Mouse (Mus musculus) forebrain, embryonic 13.5 days (tissue): ENCODE measurements around the gene Ube4b. TPM values are rescaled to one million over a fixed set of nuclear protein-coding genes. Genes with fewer than 3 reads are reported as not detected.

ENCODE experiments used
- ATAC-seq: fragments of 200-750 bp; cut with Nextera tagmentation; 2 replicates; pipeline ENCODE4 v1.8.0; 2017
- H3K27ac ChIP-seq: fragments of 300-500 bp; sonication (generic); 2 replicates; pipeline ENCODE4 v1.5.1; 2015; ENCODE audit warnings: inconsistent platforms, mild to moderate bottlenecking, moderate library complexity
- H3K27me3 ChIP-seq: fragments of 300-500 bp; sonication (generic); 2 replicates; pipeline ENCODE4 v1.6.1; 2015; ENCODE audit warnings: mild to moderate bottlenecking, inconsistent platforms
- H3K36me3 ChIP-seq: fragments of 300-500 bp; sonication (generic); 2 replicates; pipeline ENCODE4 v1.6.1; 2015; ENCODE audit warnings: mild to moderate bottlenecking, inconsistent platforms; ENCODE audit not compliant: poor library complexity, severe bottlenecking
- H3K4me1 ChIP-seq: fragments of 300-500 bp; sonication (generic); 2 replicates; pipeline ENCODE4 v1.6.1; 2015; ENCODE audit warnings: inconsistent platforms
- H3K4me2 ChIP-seq: fragments of 300-500 bp; sonication (generic); 2 replicates; pipeline ENCODE4 v1.6.1; 2015; ENCODE audit warnings: inconsistent platforms, mild to moderate bottlenecking, moderate library complexity
- H3K4me3 ChIP-seq: fragments of 300-500 bp; sonication (generic); 2 replicates; pipeline ENCODE4 v1.5.1; 2015; ENCODE audit warnings: mild to moderate bottlenecking, inconsistent platforms
- H3K9ac ChIP-seq: fragments of 300-500 bp; sonication (generic); 2 replicates; pipeline ENCODE4 v1.6.1; 2015; ENCODE audit warnings: mild to moderate bottlenecking, inconsistent platforms
- H3K9me3 ChIP-seq: fragments of 300-500 bp; sonication (generic); replicated peaks from 2 replicates; pipeline ENCODE4 v1.6.1; 2016; ENCODE audit warnings: inconsistent platforms
- WGBS: fragments of 180-500 bp; shearing (Covaris S2); methylation state at CpG from one replicate; pipeline ENCODE4 v1.1.7; 2015; 5-methylcytosine and 5-hydroxymethylcytosine counted together
- polyA plus RNA-seq: library from polyadenylated mRNA; unstranded; fragments of >200 nt; fragmentation: Nextera tagmentation; extraction: Ambion mirVana; gene quantifications from 2 replicates; pipeline ENCODE4 v1.2.1, GENCODE M21; 2015

Ube4b gene
- polyA plus RNA-seq, 1 experiment from 2014 or later = 47.4 TPM

GRCm38 (mm10) chr4:149381001-149381400 is 45.5 kb downstream of the Ube4b start:
- H3K27ac ChIP-seq = no peak overlapping the region; the same call in 1 of the 2 replicates
- 87% methylated on average over 7 of the region's 7 CpGs for WGBS
- no peaks in the 10 kb centered on the region for H3K9me3 ChIP-seq
- no peak overlapping the region for H3K4me3 ChIP-seq
- H3K27me3 ChIP-seq = no peaks in the 10 kb centered on the region
- no peak overlapping the region for H3K4me2 ChIP-seq
- H3K4me1 ChIP-seq = no peaks in the 10 kb centered on the region
- H3K9ac ChIP-seq = no peak overlapping the region
- peaks cover 88% of the 10 kb centered on the region for H3K36me3 ChIP-seq
- ATAC-seq = no peak

GRCm38 (mm10) chr4:149379881-149380280 is 46.7 kb downstream of the Ube4b start:
- no peak overlapping the region for H3K4me2 ChIP-seq
- no peak overlapping the region for H3K27ac ChIP-seq
- H3K36me3 ChIP-seq = peaks cover 81% of the 10 kb centered on the region
- no peaks in the 10 kb centered on the region for H3K4me1 ChIP-seq
- H3K9me3 ChIP-seq = no peaks in the 10 kb centered on the region
- H3K27me3 ChIP-seq = no peaks in the 10 kb centered on the region
- H3K4me3 ChIP-seq = no peak overlapping the region
- WGBS = 93% methylated on average over 17 of the region's 17 CpGs
- no peak for ATAC-seq
- no peak overlapping the region for H3K9ac ChIP-seq

- Histone ChIP-seq H3K4me1 (no peaks in the 10 kb centered on the region), H3K27ac (no peak overlapping the region), H3K27me3 (no peaks in the 10 kb centered on the region), H3K9ac (no peak overlapping the region), H3K36me3 (peaks cover 81% of the 10 kb centered on the region), H3K4me2 (no peak overlapping the region), H3K9me3 (no peaks in the 10 kb centered on the region), H3K4me3 (no peak overlapping the region)
- 54% methylated on average over 8 of the region's 8 CpGs for WGBS
- no peak for ATAC-seq
Observed at GRCm38 (mm10) chr4:149378819-149379218, 47.7 kb downstream of the Ube4b start.

- ATAC-seq = no peak
- Histone ChIP-seq H3K27me3 (no peaks in the 10 kb centered on the region), H3K27ac (no peak overlapping the region), H3K9ac (no peak overlapping the region), H3K4me1 (no peaks in the 10 kb centered on the region), H3K4me2 (no peak overlapping the region), H3K36me3 (peaks cover 82% of the 10 kb centered on the region), H3K9me3 (no peaks in the 10 kb centered on the region), H3K4me3 (no peak overlapping the region)
- WGBS = 94% methylated on average over 10 of the region's 10 CpGs
Observed at GRCm38 (mm10) chr4:149376034-149376433, 50.5 kb downstream of the Ube4b start.

GRCm38 (mm10) chr4:149374662-149375061 is 51.9 kb downstream of the Ube4b start:
- Histone ChIP-seq H3K9me3 (no peaks in the 10 kb centered on the region), H3K27ac (no peak overlapping the region), H3K9ac (no peak overlapping the region), H3K4me3 (no peak overlapping the region), H3K27me3 (no peaks in the 10 kb centered on the region), H3K4me1 (no peaks in the 10 kb centered on the region), H3K4me2 (no peak overlapping the region), H3K36me3 (peaks cover 80% of the 10 kb centered on the region)
- WGBS = 87% methylated on average over 11 of the region's 11 CpGs
- no peak for ATAC-seq

GRCm38 (mm10) chr4:149373927-149374326 is 52.6 kb downstream of the Ube4b start:
- no peak for ATAC-seq
- H3K27me3 ChIP-seq = no peaks in the 10 kb centered on the region
- H3K4me1 ChIP-seq = no peaks in the 10 kb centered on the region
- WGBS = 82% methylated on average over 9 of the region's 9 CpGs
- H3K9ac ChIP-seq = no peak overlapping the region
- H3K4me2 ChIP-seq = no peak overlapping the region
- peak overlapping the region; percentile 49 for H3K27ac ChIP-seq
- peaks cover 76% of the 10 kb centered on the region for H3K36me3 ChIP-seq
- no peak overlapping the region for H3K4me3 ChIP-seq
- H3K9me3 ChIP-seq = no peaks in the 10 kb centered on the region

GRCm38 (mm10) chr4:149373431-149373830 is 53.1 kb downstream of the Ube4b start:
- Histone ChIP-seq H3K36me3 (peaks cover 74% of the 10 kb centered on the region), H3K4me3 (no peak overlapping the region), H3K27ac (no peak overlapping the region), H3K9me3 (no peaks in the 10 kb centered on the region), H3K4me2 (no peak overlapping the region), H3K9ac (no peak overlapping the region), H3K4me1 (no peaks in the 10 kb centered on the region), H3K27me3 (no peaks in the 10 kb centered on the region)
- WGBS = 60% methylated on average over 5 of the region's 5 CpGs
- ATAC-seq = no peak

GRCm38 (mm10) chr4:149365702-149366370 is 60.7 kb downstream of the Ube4b start:
- Histone ChIP-seq H3K9ac (no peak overlapping the region), H3K27ac (peak overlapping the region; percentile 0), H3K4me1 (peaks cover 10% of the 10 kb centered on the region), H3K4me2 (no peak overlapping the region), H3K9me3 (no peaks in the 10 kb centered on the region), H3K4me3 (no peak overlapping the region), H3K36me3 (peaks cover 86% of the 10 kb centered on the region), H3K27me3 (no peaks in the 10 kb centered on the region)
- no peak for ATAC-seq
- WGBS = 85% methylated on average over 12 of the region's 12 CpGs

- ATAC-seq = no peak
- H3K9ac ChIP-seq = peak overlapping the region; percentile 27
- no peak overlapping the region for H3K4me3 ChIP-seq
- H3K4me1 ChIP-seq = peaks cover 10% of the 10 kb centered on the region
- no peak overlapping the region for H3K4me2 ChIP-seq
- H3K9me3 ChIP-seq = no peaks in the 10 kb centered on the region
- peaks cover 88% of the 10 kb centered on the region for H3K36me3 ChIP-seq
- no peaks in the 10 kb centered on the region for H3K27me3 ChIP-seq
- H3K27ac ChIP-seq = peak overlapping the region; percentile 40; the same call in 1 of the 2 replicates
- 66% methylated on average over 5 of the region's 5 CpGs for WGBS
Observed at GRCm38 (mm10) chr4:149364896-149365295, 61.7 kb downstream of the Ube4b start.

- no peak for ATAC-seq
- Histone ChIP-seq H3K27ac (no peak overlapping the region), H3K36me3 (peaks cover 95% of the 10 kb centered on the region), H3K27me3 (no peaks in the 10 kb centered on the region), H3K4me2 (no peak overlapping the region), H3K4me1 (peaks cover 8% of the 10 kb centered on the region), H3K4me3 (no peak overlapping the region), H3K9me3 (no peaks in the 10 kb centered on the region), H3K9ac (no peak overlapping the region)
- 72% methylated on average over 6 of the region's 6 CpGs for WGBS
Observed at GRCm38 (mm10) chr4:149361051-149361450, 65.5 kb downstream of the Ube4b start.

- Histone ChIP-seq H3K9ac (no peak overlapping the region), H3K4me2 (no peak overlapping the region), H3K36me3 (peaks cover 96% of the 10 kb centered on the region), H3K4me1 (peaks cover 6% of the 10 kb centered on the region), H3K27me3 (no peaks in the 10 kb centered on the region), H3K9me3 (no peaks in the 10 kb centered on the region), H3K4me3 (no peak overlapping the region), H3K27ac (no peak overlapping the region)
- ATAC-seq = no peak
- 98% methylated on average over 5 of the region's 5 CpGs for whole genome bisulfite sequencing
Observed at GRCm38 (mm10) chr4:149360647-149361046, 65.9 kb downstream of the Ube4b start.

- H3K36me3 ChIP-seq = peaks cover 98% of the 10 kb centered on the region
- H3K4me3 ChIP-seq = no peak overlapping the region
- no peak overlapping the region for H3K27ac ChIP-seq
- H3K9me3 ChIP-seq = no peaks in the 10 kb centered on the region
- H3K4me1 ChIP-seq = no peaks in the 10 kb centered on the region
- H3K9ac ChIP-seq = 0 out of 2 replicates have a peak overlapping the region, but pooled peaks have one; percentile 14
- no peaks in the 10 kb centered on the region for H3K27me3 ChIP-seq
- ATAC-seq = no peak
- WGBS = 96% methylated on average over 5 of the region's 5 CpGs
- no peak overlapping the region for H3K4me2 ChIP-seq
Observed at GRCm38 (mm10) chr4:149357982-149358381, 68.6 kb downstream of the Ube4b start.

GRCm38 (mm10) chr4:149354671-149355070 is 71.9 kb downstream of the Ube4b start:
- no peak for ATAC-seq
- no peak overlapping the region for H3K4me2 ChIP-seq
- WGBS = 96% methylated on average over 8 of the region's 8 CpGs
- no peak overlapping the region for H3K9ac ChIP-seq
- peaks cover 98% of the 10 kb centered on the region for H3K36me3 ChIP-seq
- H3K27me3 ChIP-seq = no peaks in the 10 kb centered on the region
- H3K27ac ChIP-seq = no peak overlapping the region
- H3K4me1 ChIP-seq = no peaks in the 10 kb centered on the region
- no peaks in the 10 kb centered on the region for H3K9me3 ChIP-seq
- no peak overlapping the region for H3K4me3 ChIP-seq
